Mouse (Mus musculus): Measurements from ENCODE around the gene Apoc1. TPM values are rescaled to one million over a fixed set of nuclear protein-coding genes. Genes with fewer than 3 reads are reported as not detected.
"Not testable (repeated sequence)": the region's sequence is repeated elsewhere in the genome, so short reads cannot be mapped to it uniquely, and the experiment has no call there.

The Apoc1 gene
- total RNA-seq, 2 experiments from 2014 or later = 4.1 TPM; not detected in 1

DNA sequence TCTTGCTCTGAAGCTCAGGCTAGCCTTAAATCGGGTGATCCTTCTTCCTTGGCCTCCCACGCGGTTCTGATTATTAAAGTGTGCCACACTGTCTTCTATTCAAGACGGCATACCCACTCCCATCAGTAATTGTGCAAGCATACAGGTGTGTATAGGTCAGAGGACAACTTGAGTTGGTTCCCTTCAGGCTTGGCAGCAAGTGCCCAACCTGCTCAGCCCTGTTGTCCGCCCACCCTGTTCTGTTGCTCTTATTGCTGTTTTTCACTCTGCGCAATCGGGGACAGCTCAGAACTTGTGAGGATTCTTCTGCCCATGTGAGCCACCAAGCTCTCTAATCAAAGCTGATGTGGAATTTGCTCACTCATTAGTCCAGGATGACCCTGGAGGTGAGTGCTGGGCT lies 12.8 kb upstream of the Apoc1 start:
- no peak for DNase-seq

DNA sequence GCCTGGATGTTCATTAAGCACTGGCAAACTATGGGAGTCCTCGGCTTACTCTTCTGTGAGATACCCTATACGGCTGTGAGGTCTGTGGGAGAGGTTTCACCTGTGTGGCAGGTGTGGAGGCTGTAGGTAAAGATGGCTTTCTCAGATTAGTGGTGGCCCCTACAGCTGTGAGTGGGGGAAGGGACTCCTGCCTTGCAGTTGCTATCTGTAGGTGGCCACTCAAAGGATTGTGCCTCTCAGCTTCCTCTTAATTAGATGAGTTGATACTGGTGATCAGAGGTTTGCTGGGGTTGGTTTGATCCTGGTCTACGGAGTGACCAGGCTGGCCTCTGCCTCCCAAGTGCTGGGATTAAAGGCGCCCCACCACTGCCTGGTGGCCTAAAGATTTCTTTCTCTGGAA lies 12.0 kb upstream of the Apoc1 start:
- DNase-seq = no peak

DNA sequence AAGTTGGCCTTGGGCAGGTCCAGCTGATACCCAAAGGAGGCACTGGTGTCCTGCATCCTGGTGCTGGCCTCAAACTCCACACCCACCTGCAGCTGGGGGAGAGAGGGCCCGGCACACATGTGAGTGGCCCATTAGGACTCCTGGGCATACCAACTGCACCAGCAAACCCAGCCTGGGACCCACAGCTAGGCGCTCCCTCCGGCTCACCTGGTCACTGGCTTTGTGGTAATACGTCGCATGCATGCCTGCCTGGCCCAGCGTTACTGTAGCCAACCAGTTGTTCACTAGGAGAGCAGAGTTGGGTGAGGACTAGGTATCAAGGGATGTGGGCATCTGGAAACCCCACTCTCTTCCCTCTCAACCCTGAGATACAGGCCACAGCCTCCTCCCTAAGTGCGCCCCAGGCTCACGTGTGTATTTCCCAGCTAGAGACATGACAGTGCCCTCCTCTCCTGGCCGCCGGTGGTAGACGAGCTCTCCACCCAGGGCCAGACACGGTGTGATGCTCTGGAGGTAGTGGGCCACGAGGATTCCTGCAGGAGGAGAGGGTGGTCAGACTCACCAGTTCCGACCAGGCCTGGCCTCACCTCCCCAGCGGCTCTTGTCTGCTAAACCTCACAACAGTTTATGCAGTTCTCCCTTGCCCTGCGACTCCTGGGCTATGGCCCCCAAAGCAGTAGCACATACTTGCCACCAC lies 10.5 kb upstream of the Apoc1 start:
- DNase-seq = no peak

DNA sequence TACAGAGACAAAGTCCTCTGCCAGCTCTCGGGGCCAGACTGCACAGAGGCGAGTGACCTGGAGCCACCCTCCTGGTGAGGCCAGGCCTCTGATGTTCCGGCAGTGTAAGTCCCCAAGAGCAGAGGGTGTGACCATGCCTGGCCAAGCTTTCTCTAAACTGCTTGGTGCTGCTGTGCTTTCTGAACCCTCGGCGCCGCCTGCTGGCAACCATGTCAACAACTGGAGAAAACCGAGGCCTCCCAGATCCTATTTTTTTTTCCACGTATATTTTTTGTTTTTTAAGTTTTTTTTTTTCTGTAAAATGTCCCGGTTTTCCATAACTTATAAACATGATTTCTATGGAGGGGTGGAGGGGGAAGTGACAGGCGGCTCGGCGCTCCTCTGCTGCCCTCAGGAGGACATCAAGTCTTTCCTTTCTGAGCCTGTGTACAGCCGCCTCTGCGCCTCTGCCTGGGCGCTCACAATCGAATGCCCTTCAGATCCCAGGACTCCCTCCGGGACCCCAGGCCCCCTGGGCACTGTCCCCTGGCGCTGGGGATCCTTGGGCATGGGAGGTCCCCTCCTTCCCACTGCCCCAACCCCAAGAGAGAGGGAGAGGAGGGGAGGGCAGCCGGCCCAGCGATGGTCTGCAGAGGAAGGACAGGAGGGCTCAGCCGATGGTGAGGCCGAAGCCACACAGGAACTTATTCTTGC lies 8.8 kb upstream of the Apoc1 start:
- peak; percentile 70 for DNase-seq

DNA sequence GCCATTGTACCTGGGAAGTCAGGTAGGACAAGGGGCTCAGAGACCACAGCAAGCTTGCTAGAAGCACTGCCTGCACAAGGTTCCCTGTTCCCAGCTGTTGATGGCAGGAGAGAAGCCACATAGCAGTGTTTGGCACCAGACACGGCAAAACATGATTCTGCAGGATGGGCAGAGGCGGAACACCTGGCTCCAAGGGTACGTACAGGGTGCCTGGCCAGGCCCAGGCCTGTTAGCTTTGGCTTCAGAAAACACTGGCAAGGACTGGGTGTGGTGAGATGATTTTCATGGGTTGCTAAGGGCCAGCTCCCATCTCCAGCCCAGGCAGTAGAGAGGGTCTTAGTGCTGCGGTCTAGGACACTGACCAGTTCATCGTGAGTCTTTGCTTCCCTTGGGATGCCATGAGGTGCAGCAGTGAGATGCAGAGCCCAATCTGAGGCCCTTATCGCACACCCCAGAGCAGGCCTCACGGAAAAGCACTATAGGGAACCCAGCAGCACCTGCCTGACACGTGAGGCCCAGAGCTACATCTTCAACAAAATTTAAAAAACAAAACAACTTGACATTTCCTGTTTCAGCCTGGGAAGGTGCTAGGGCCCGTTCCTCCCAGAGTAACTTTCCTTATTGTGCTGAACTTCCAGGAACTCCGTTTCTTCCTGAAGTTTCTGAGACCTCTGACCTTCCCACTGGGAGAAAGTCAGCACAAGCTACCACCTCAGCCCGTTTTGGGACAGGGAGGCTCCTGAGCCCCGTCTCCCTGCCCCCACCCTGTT lies 8.0 kb upstream of the Apoc1 start:
- DNase-seq = no peak

DNA sequence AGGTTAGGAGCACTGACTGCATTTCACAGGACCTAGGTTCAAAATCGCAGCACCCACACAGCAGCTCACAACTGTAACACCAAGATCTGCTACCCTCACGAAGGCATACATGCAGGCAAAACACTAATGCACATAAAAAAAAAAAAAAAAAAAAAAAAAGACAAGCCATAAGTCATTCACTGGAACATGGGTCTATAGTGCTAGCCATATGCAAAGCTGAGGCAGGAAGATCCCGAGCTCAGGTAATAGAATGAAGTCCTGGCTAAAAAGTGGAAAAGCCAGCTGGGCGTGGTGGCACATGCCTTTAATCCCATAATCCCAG lies 7.3 kb upstream of the Apoc1 start:
- no peak for DNase-seq

DNA sequence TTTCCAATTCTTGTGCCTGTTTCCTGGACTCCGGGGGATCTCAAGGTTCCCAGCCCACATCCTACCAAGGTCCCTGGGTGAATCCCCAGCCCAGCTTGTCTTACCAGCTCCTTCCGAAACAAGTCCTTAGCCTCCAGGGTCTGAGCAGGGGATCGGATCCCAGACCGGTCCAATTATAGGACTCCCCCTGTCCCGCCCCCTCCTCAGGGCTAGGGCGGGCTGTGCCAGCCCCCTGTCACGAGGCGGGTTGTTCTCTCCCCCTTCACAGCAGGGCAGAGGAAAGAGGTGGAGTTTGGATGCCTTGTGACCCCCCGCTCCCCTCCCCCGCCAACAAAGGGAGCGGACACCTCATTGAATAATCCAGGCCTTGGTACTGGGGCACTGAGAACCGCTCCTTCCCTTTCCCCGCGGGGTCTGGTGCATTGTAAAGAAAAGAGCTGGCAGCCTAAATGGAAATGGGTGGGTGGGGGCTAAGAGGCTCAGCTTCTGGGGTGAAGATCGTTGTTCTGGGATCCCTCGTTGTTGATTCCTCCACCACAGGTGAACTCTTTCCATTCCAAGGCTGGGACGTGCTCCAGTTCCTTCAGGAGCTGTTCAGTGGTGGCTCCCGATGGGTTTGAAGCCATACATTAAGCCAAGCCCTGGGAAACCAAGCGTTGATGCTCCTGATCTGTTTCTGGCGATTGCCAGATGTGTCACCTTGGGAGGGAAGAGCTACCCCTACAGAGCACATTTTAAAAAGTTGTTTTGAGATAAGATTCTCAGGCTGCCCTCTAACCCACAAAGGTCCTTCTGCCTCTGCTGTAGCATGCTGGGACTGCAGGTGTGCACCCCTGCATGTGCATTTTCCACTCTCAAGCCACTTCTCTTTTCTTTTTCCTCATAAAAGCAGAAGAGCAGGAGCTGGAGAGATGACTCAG lies 6.7 kb upstream of the Apoc1 start, which contains the start of gene Apoe:
Gene Apoe, minus strand, starts transcription at position 282 of the 920 bp plus-strand sequence.
- DNase-seq = peak; percentile 39

DNA sequence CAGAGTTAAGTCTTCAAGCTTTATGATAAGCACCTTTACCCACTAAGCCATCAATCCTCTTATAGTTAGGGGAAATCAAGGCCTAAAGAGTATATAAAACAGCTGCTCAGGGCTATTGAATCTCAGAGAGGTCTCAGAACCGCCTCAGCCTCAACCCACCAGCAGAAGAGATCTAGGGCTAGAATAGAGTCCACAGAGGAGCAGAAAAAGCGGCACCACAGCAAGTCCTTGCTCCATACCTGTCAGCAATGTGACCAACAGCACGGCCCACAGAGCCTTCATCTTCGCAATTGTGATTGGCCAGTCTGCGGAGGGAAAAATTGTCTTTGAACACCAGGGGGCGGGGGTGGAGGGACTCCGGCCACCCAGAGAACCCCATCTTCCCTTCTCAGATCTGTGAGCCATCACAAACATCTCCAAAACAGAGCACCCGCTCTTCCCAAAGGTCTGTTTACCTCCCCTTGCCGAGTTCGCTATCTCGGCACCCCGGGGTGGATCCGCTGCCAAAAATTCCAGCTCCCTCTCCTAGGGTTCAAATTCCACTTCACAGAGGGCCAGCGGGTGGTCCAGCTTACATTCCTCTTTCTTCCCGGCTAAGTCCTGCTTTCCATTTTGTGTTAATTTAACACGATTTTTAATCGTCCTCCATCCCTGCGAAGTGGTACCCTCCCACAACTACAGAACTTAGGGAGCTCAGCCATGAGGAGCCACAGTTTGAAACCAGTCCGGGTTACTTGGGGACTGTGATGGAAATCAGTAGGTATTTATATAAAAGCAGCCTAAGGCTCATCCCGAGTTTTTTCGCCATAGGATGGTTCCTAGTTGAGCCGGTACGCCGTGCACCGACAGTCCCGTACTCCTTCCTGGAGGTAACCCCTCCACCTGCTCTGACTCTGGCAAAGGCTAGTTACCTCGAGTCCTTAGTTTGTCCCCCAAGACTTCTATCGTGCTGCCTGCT lies 5.8 kb upstream of the Apoc1 start:
- DNase-seq = no peak

DNA sequence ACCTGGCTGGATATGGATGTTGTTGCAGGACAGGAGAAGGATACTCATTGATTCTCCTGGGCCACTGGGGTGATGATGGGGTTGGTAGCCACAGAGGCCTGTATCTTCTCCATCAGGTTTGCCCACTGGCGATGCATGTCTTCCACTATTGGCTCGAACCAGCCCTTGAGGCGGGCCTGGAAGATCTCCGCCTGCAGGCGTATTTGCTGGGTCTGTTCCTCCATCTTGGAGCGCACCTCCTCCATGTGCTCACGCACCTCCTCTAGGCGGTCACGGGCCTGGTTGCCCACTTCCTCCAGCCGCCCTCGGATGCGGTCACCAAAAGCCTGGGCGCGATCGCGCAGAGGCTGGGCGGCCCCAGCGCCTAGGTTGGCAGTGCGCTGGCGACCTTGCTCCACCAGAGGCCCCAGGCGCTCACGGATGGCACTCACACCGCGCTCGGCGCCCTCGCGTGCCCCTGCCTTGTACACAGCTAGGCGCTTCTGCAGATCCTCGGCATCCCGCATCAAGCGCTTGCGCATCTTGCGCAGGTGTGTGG lies 3.9 kb upstream of the Apoc1 start:
- DNase-seq = no peak

DNA sequence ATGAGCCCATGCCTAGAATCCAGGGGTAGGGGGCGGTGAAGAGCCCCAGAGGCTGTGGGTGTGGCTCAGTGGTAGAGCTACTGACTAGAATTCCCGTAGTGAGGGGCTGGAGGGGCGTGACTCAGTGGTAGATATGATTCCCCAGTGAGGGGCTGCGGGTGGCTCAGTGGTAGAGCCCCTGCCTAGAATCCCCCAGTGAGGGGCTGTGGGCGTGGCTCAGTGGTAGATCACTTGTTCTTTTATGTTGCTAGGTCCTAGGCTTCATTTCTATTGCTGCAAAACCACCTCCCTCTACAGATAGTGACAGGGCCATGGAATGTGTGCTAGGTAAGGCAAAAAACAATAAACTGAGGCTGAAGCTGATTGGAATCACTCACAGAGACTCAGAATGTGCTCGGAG lies 3.4 kb upstream of the Apoc1 start:
- DNase-seq = no peak

DNA sequence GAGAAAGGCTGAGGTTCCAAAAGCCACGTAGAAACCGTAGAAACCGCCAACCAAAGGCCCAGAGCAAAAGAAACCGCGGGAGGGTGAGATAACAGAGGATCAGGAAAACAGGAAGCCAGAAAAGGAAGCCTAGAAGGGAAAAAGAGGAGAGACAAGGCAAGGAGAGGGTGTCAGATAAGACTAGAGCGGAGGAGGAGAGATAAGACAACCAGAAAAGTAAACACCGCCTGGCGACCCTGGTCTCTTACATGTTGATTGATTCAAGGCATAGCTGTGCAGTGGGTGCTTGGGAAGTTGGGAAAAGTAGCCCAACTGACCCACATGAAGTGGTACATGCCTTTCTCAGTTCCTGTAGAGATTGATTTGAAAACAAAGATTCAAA lies 2.7 kb upstream of the Apoc1 start:
- DNase-seq = no peak

DNA sequence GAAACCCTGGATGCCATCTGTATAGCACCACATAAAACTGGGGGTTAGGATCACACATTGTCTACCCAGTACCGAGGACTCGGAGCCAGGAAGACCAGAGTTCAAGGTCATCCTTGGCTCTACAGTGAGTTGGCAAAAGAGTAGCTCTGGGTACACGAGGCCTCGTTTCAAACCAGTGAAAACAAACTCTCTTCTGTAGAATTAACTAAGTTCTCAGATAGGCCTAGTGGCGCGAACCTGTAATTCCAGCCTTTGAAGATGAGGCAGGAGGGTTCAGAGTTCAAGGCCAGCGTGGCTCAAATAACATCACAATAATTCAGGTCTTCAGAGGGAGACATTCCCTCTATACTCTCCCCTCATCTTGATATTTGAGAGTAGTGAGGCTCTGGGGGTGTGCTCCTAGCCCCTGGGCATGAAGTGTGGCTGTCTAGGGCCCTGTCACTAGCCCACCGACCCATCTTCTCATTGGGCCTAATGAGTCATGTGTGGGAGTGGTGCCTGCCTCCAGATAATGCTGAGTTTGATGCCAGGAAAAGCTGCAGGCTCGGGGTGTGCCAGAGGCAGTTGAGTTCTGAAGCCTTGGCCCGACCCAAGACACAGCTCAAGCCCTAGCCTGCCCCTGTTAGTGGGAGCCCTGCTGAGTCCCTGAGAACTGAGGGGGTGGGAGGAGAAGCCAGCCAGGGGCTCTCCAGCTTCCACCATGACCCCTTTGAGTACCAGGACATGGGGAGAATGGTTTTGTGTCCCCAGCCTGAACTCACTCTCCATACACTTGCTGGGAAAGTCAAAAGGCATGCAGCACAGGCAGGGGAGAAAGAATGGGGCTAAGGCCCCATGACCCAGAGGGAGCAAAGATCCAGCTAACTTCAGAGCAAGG lies 2.1 kb upstream of the Apoc1 start:
- no peak for DNase-seq

DNA sequence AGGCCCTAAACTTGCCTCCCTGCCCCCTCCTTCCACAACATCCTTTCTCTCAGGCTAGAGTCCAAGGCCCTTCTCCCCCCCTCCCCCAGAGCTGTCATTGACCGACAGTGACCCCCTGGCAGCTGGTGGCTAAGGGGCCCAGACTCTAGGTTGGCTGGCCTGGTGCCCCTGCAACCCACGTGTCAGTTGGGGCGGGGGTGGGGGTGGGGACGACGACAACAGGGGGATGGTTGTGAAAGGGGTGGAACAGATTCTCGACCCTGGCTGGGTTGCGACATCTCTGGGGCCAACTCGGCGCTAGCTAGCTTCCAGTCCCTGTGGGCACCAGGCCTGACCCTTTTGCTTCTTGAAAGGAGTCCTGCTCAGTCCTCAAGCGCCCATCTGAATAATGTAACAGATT lies 961 bp upstream of the Apoc1 start:
- DNase-seq = peak; percentile 38

DNA sequence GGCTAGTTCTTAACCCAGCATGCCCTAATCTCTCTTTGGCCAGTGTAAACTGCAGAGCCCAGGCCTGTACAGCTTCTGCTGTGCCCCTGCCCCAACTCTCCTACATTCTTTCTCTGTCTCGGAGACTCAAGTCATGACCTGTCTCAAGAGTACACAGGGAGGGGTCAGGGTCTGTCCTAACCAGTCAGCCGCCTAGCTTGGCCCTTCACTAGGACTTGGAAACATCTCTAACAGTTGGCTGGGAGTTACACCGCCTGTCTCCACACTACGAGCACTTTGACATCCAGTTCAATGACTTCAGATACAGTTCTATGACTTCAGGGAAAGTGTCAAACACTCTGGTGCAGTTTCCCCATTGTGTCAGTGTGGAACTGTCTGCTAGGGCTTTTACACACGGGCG lies 1.0 kb downstream of the Apoc1 start:
- DNase-seq = no peak

DNA sequence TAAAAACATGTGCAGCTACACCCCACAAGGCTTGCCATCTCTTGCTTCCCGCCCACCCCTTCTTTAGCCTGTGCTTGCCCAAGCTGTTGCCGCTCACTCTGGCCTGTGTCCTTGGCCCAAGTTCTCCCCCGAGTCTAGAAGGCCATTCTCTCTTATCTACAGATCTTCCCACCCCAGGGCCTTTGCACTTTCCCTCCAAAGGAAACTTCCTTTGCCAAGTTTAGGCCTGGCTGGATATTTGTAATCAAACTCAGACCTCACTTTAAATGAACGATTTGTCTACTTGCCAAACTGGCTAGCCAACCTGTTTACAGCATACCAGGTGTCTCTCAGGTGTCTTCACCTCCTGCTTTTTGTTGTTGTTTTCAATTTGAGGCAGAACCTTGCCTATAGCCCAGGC lies 1.6 kb downstream of the Apoc1 start:
- DNase-seq = no peak

DNA sequence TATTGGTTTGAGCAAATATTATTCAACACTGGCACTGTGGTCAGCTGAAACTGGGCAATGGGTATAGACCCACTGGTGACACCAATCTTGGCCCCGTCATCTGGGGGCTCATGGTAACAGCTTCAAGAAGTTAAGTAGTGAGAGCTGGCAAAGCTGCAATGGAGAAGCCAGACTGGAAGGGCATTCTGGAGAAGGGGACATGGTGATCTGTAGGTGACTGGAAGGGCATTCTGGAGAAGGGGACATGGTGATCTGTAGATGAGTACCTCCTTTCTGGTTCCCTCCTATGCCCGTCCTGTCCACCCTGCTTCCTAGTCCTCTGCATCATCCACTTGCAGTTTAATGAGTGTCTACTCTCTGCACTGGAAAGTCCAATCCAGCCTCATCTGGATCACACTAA lies 3.8 kb downstream of the Apoc1 start:
- no peak for DNase-seq

DNA sequence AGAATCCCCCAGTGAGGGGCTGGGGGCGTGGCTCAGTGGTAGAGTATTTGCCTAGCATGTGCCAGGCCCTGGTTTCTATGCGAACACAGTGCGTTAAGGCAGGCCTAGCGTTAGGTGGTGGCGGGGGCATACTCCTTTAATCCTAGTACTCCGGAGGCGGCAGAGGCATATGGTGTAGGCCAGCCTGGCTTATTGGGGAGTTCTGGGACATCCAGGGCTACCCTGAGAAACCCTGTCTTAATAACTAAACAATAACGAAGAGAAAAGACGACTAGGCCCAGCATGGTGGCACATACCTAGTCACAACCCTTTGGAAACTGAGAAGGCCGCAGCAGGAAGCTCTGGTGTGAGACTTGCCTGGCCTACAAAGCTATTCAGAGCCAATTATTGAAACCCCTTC lies 4.4 kb downstream of the Apoc1 start:
- DNase-seq = no peak

DNA sequence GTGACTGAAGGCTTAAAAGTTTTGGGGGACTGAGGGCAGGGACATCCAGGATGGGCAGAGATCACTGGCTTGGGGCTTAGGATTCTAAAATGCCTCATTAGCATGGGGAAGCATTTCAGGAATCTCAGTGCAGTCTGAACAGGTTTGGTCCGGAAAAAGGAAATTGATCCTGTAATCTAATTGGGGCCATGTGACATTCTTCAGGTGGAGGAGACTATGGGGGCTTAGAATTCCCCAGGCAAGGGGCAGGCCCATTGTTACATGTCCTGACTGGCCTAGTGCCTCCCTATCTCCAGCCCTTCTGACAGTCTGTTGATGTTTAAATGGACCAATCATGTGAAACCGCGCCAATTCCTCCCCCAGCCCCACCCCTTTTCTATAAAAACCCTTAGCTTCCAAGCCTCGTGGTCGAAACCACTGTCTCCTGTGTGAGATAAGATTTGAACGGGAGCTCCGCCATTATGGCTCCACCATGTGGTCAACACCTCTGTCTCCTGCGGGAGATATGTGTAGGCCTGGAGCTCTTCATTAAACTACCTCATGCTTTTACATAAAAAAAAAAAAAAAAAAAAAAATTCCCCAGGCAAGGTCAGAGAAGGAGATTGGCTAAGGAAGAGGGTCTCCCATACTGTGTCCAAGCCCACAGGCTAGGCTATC lies 5.4 kb downstream of the Apoc1 start:
- not testable (repeated sequence) for DNase-seq

DNA sequence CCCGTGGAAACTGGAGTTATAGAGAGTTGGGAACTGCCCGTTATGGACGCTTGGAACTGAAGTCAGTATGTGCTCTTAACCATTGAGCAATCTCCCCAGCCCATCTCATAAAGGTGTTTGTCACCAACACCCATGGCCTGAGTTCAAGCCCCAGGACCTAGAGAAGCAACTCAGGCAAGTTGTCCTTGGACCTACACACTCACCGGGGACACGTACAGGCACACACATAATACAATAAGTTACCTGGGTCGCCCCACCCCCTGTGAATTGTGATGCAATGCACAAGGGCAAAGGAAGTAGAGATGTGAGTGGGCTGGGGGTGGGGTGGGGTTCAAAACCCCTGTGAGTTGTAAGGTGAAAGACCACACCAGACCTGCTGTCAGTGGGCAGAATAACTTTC lies 5.9 kb downstream of the Apoc1 start:
- no peak for DNase-seq

Measured in gastrocnemius, postnatal 10 days (tissue).